Mouse (Mus musculus) activated CD4-positive, CD25-positive, alpha-beta regulatory T cell (primary cell): Measurements from ENCODE around the gene Tmem175. TPM values are rescaled to one million over a fixed set of nuclear protein-coding genes. Genes with fewer than 3 reads are reported as not detected.

Source experiments
- polyA plus RNA-seq, 2 experiments: library from polyadenylated mRNA; unstranded; fragments of 100-300 nt; shearing (Covaris generic); gene quantifications; one replicate each; pipeline ENCODE4 v1.2.1; 2017

Tmem175 gene
- 10 to 100 TPM; 36.5 to 44.6 TPM for polyA plus RNA-seq

GRCm38 (mm10) chr5:108629634-108630483 lies at the start of gene Tmem175, which contains the start of gene Gak:
Gene Tmem175 (plus strand): TSS chr5:108629770.
Gene Gak (minus strand): TSS chr5:108629755.

GRCm38 (mm10) chr5:108659698-108660631 lies 30.4 kb downstream of the Tmem175 start, which contains the start of gene Idua:
Gene Idua (plus strand): TSS chr5:108660331.

GRCm38 (mm10) chr5:108668977-108669936 lies 39.7 kb downstream of the Tmem175 start, which contains the start of gene Dgkq:
Gene Dgkq (minus strand): TSS chr5:108669672.

GRCm38 (mm10) chr5:108675251-108675816 lies 45.8 kb downstream of the Tmem175 start, which contains the start of gene Slc26a1:
Gene Slc26a1 (minus strand): TSS chr5:108675569.

GRCm38 (mm10) chr5:108692271-108692670 lies 62.7 kb downstream of the Tmem175 start, which contains the start of gene Fgfrl1:
Gene Fgfrl1 (plus strand): TSS chr5:108692382.

Other genes with a start within 250 kb of the Tmem175 start
- gene Pde6b, start 241.4 kb upstream of the Tmem175 start, polyA plus RNA-seq = under 1 TPM; 0.41 to 0.90 TPM
- gene Atp5k, start 195.3 kb upstream of the Tmem175 start, polyA plus RNA-seq = 100 to 1,000 TPM; 201 to 223 TPM
- under 1 TPM in 1 of 2 experiments, not detected in 1; 0.11 TPM for gene Mfsd7a, start 180.9 kb upstream of the Tmem175 start, polyA plus RNA-seq
- gene Pcgf3, start 168.5 kb upstream of the Tmem175 start, polyA plus RNA-seq = 10 to 100 TPM; 13.1 to 14.9 TPM
- not detected for gene Cplx1, start 79.7 kb upstream of the Tmem175 start, polyA plus RNA-seq
- 100 to 1,000 TPM in 1 of 2 experiments, 10 to 100 TPM in 1; 95.2 to 144 TPM for gene Gak, start within 50 bp of the Tmem175 start, polyA plus RNA-seq
- gene Idua, start 30.6 kb downstream of the Tmem175 start, polyA plus RNA-seq = 10 to 100 TPM; 23.0 to 30.2 TPM
- gene Dgkq, start 39.9 kb downstream of the Tmem175 start, polyA plus RNA-seq = 10 to 100 TPM; 15.6 to 21.7 TPM
- under 1 TPM in 1 of 2 experiments, not detected in 1; 0.11 TPM for gene Slc26a1, start 45.8 kb downstream of the Tmem175 start, polyA plus RNA-seq
- gene Fgfrl1, start 62.6 kb downstream of the Tmem175 start, polyA plus RNA-seq = 1 to 10 TPM in 1 of 2 experiments, under 1 TPM in 1; 0.74 to 1.5 TPM
- gene Rnf212, start 145.2 kb downstream of the Tmem175 start, polyA plus RNA-seq = not detected
- gene Tmed11, start 165.6 kb downstream of the Tmem175 start, polyA plus RNA-seq = not detected
- gene Vmn2r8, start 179.1 kb downstream of the Tmem175 start, polyA plus RNA-seq = not detected
- gene Vmn2r9, start 222.8 kb downstream of the Tmem175 start, polyA plus RNA-seq = under 1 TPM in 1 of 2 experiments, not detected in 1; 0.05 TPM